Mouse (Mus musculus) limb, embryonic 14.5 days (tissue): ENCODE measurements at regions not wholly inside any gene's neighbourhood (a gene's known extent, or its start where the extent isn't known, plus 50 kb on each side); places are given as distances from the start of the nearest gene placed in this dataset.
A peak's percentile ranks its signal among the peaks of the same experiment; 100 is the strongest.

Experiments
- ATAC-seq: fragments of 200-750 bp; cut with Nextera tagmentation; 2 replicates; pipeline ENCODE4 v1.8.0; 2017; ENCODE audit warnings: low read depth, moderate number of reproducible peaks, moderate TSS enrichment; ENCODE audit not compliant: low FRiP score
- DNase-seq: peaks from one replicate; pipeline ENCODE4 v3.0.0-alpha.2; 2015; ENCODE audit warnings: low spot score
- H3K27ac ChIP-seq: fragments of 300-500 bp; sonication (generic); replicated peaks from 2 replicates; pipeline ENCODE4 v1.5.1; 2014; ENCODE audit warnings: low read depth, mild to moderate bottlenecking, low read length, moderate library complexity, mixed read lengths
- H3K27me3 ChIP-seq: fragments of 300-500 bp; sonication (generic); 2 replicates; pipeline ENCODE4 v1.6.1; 2014; ENCODE audit warnings: low read length, mixed read lengths; ENCODE audit not compliant: control insufficient read depth, insufficient read depth
- H3K36me3 ChIP-seq: fragments of 300-500 bp; sonication (generic); 2 replicates; pipeline ENCODE4 v1.6.1; 2014; ENCODE audit warnings: mild to moderate bottlenecking, low read length, moderate library complexity, mixed read lengths; ENCODE audit not compliant: control insufficient read depth, insufficient read depth
- H3K4me1 ChIP-seq: fragments of 300-500 bp; sonication (generic); 2 replicates; pipeline ENCODE4 v1.6.1; 2014; ENCODE audit warnings: antibody characterized with exemption, low read length, mixed read lengths; ENCODE audit not compliant: control insufficient read depth, insufficient read depth
- H3K4me2 ChIP-seq: fragments of 300-500 bp; sonication (generic); replicated peaks from 2 replicates; pipeline ENCODE4 v1.6.1; 2014; ENCODE audit warnings: low read depth, mild to moderate bottlenecking, low read length, moderate library complexity; ENCODE audit not compliant: severe bottlenecking
- H3K4me3 ChIP-seq: fragments of 300-500 bp; sonication (generic); replicated peaks from 2 replicates; pipeline ENCODE4 v1.5.1; 2014; ENCODE audit warnings: low read length
- H3K9ac ChIP-seq: fragments of 300-500 bp; sonication (generic); 2 replicates; pipeline ENCODE4 v1.6.1; 2014; ENCODE audit warnings: mild to moderate bottlenecking, low read depth, low read length, moderate library complexity; ENCODE audit not compliant: severe bottlenecking
- H3K9me3 ChIP-seq: fragments of 300-500 bp; sonication (generic); 2 replicates; pipeline ENCODE4 v1.6.1; 2016; ENCODE audit warnings: low read length; ENCODE audit not compliant: control insufficient read depth
- POLR2A ChIP-seq: fragments of 200-500 bp; IDR thresholded peaks from 2 replicates; pipeline ENCODE4 v1.8.0; 2012; ENCODE audit warnings: inconsistent platforms, mild to moderate bottlenecking, moderate library complexity, borderline replicate concordance; ENCODE audit not compliant: insufficient read depth, insufficient read length; ENCODE audit errors: extremely low read depth
- WGBS: fragments of 180-500 bp; shearing (Covaris S2); extraction: QIAGEN DNeasy Blood & Tissue Kit; methylation state at CpG from one replicate; pipeline ENCODE4 v1.1.7; 2014; 5-methylcytosine and 5-hydroxymethylcytosine counted together

DNA sequence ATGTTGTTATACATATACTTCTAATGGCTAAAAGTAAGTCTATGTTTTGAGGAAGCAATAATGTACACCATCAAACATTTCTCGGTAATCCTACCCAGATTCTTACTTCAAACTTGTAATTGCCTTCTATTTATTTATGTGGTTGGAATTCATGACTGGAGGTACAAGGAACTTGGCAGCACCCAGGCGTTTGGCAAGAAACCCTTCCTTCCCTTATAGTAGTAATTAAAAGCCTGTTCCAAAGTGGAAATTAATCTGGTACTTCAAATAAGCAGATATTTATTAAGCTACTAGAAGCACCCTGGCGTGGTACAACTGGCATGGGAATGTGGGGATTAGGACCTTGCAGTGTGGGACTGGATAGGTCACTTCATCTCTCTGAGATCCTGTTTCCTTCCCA lies 322.9 kb upstream of the Rora start:
- DNase-seq (peak; percentile 57), ATAC-seq (no peak)
- TF ChIP-seq POLR2A: no peak
- 44% methylated on average over 3 of the region's 3 CpGs for WGBS
- Histone ChIP-seq H3K4me1 (no peaks in the 10 kb centered on the region), H3K27ac (no peak overlapping the region), H3K27me3 (no peaks in the 10 kb centered on the region), H3K4me2 (no peak overlapping the region), H3K9me3 (no peaks in the 10 kb centered on the region), H3K9ac (no peak overlapping the region), H3K36me3 (no peaks in the 10 kb centered on the region), H3K4me3 (no peak overlapping the region)

DNA sequence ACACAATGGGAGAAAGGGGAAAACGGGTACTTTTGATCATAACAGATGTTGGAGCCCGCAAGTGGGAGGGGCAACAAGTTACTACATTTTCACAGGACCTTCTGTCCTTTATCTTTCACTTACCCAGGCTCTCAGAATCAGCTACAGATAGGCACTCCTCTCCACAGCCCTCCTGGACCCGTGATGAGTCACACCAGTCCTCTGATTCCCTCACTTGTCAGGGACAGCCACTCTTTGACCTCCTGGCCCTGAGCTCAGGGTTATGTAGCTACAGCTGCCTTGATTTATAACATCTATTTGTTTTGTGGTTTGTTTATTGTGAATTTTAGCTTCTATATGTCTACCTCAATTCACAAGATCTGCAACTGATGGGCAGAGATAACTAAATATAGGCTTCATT lies 312.7 kb upstream of the Rora start:
- Histone ChIP-seq H3K27ac (no peak overlapping the region), H3K9ac (no peak overlapping the region), H3K9me3 (no peaks in the 10 kb centered on the region), H3K4me1 (no peaks in the 10 kb centered on the region), H3K4me2 (no peak overlapping the region), H3K36me3 (no peaks in the 10 kb centered on the region), H3K27me3 (no peaks in the 10 kb centered on the region), H3K4me3 (no peak overlapping the region)
- ATAC-seq (no peak), DNase-seq (no peak)
- WGBS: 47% methylated on average over 3 of the region's 3 CpGs
- no peak for TF ChIP-seq POLR2A

- Histone ChIP-seq H3K9me3 (no peaks in the 10 kb centered on the region), H3K4me2 (no peak overlapping the region), H3K4me1 (no peaks in the 10 kb centered on the region), H3K36me3 (no peaks in the 10 kb centered on the region), H3K4me3 (no peak overlapping the region), H3K27me3 (no peaks in the 10 kb centered on the region), H3K9ac (no peak overlapping the region), H3K27ac (no peak overlapping the region)
- WGBS: 80% methylated on average over 3 of the region's 3 CpGs
- TF ChIP-seq POLR2A: no peak
- ATAC-seq: no peak
- no peak for DNase-seq
Measured at GRCm38 (mm10) chr9:68341511-68341910, 312.1 kb upstream of the Rora start.

- H3K36me3 ChIP-seq: no peaks in the 10 kb centered on the region
- H3K9me3 ChIP-seq: no peaks in the 10 kb centered on the region
- no peaks in the 10 kb centered on the region for H3K4me1 ChIP-seq
- H3K27me3 ChIP-seq: no peaks in the 10 kb centered on the region
- H3K9ac ChIP-seq: no peak overlapping the region
- DNase-seq: no peak
- 82% methylated on average over 6 of the region's 6 CpGs for WGBS
- TF ChIP-seq POLR2A: no peak
- H3K4me3 ChIP-seq: no peak overlapping the region
- H3K27ac ChIP-seq: no peak overlapping the region
- ATAC-seq: no peak
- no peak overlapping the region for H3K4me2 ChIP-seq
Measured at GRCm38 (mm10) chr9:68347426-68347825, 306.2 kb upstream of the Rora start.

DNA sequence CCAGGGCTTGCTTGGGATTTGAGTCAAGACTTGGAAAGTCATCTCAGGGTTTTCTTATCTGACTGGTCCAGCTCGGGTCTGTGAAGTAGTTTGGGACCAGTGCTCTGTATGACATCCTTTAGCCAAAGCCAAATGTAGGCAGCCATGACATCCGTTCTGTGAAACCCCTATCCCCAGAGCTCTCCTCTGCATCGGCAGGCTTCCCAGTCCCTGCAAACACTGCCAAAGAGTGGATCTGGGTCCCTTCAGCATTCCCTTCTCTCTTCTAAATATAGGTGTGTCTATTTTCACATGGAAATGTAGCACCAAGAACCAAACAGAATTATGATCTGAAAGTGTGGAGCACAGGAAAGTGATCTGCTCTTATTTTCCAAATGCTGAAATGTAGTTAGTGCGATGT lies 302.1 kb upstream of the Rora start:
- ATAC-seq (no peak), DNase-seq (no peak)
- Histone ChIP-seq H3K36me3 (no peaks in the 10 kb centered on the region), H3K4me2 (no peak overlapping the region), H3K27me3 (no peaks in the 10 kb centered on the region), H3K4me1 (no peaks in the 10 kb centered on the region), H3K9me3 (no peaks in the 10 kb centered on the region), H3K9ac (no peak overlapping the region), H3K27ac (no peak overlapping the region), H3K4me3 (no peak overlapping the region)
- no peak for TF ChIP-seq POLR2A
- WGBS: 89% methylated on average over 4 of the region's 4 CpGs

- Histone ChIP-seq H3K36me3 (no peaks in the 10 kb centered on the region), H3K27ac (no peak overlapping the region), H3K9me3 (no peaks in the 10 kb centered on the region), H3K9ac (no peak overlapping the region), H3K27me3 (no peaks in the 10 kb centered on the region), H3K4me3 (no peak overlapping the region), H3K4me1 (no peaks in the 10 kb centered on the region), H3K4me2 (no peak overlapping the region)
- no peak for ATAC-seq
- no peak for DNase-seq
- WGBS: 74% methylated on average over 4 of the region's 4 CpGs
- no peak for TF ChIP-seq POLR2A
Measured at GRCm38 (mm10) chr9:68354470-68354869, 299.1 kb upstream of the Rora start.
